Mouse (Mus musculus) spleen, adult 2 months (tissue): Measurements from ENCODE around the gene Ranbp10. TPM values are rescaled to one million over a fixed set of nuclear protein-coding genes. Genes with fewer than 3 reads are reported as not detected.

Experiments
- DNase-seq, 2 experiments: peaks; one replicate each; pipeline versions ENCODE4 v3.0.0 to v3.0.0-alpha.2; 2012 to 2021; ENCODE audit warnings: low spot score in 2 of 2, low read depth in 1 of 2
- H3K27ac ChIP-seq: fragments of 200-500 bp; 2 replicates; pipeline ENCODE4 v1.5.1; 2012; ENCODE audit warnings: low read length, inconsistent platforms; ENCODE audit not compliant: insufficient read depth
- H3K27me3 ChIP-seq: fragments of 200-500 bp; 2 replicates; pipeline ENCODE4 v1.6.1; 2012; ENCODE audit warnings: mild to moderate bottlenecking, moderate library complexity, low read length, inconsistent platforms; ENCODE audit not compliant: control insufficient read depth, insufficient read depth
- H3K36me3 ChIP-seq: fragments of 200-500 bp; 2 replicates; pipeline ENCODE4 v1.6.1; 2012; ENCODE audit warnings: mild to moderate bottlenecking, low read length, inconsistent platforms; ENCODE audit not compliant: control insufficient read depth, insufficient read depth
- H3K4me1 ChIP-seq: fragments of 200-500 bp; 2 replicates; pipeline ENCODE4 v1.6.1; 2011; ENCODE audit warnings: inconsistent platforms; ENCODE audit not compliant: control insufficient read depth, insufficient read depth, insufficient read length
- H3K4me3 ChIP-seq: fragments of 200-500 bp; 2 replicates; pipeline ENCODE4 v1.5.1; 2011; ENCODE audit warnings: mild to moderate bottlenecking, inconsistent platforms; ENCODE audit not compliant: insufficient read depth, insufficient read length; ENCODE audit errors: extremely low read depth
- CTCF ChIP-seq: fragments of 200-500 bp; IDR thresholded peaks from 2 replicates; pipeline ENCODE4 v1.5.1; 2011; ENCODE audit warnings: mild to moderate bottlenecking, inconsistent platforms; ENCODE audit not compliant: insufficient read depth, insufficient read length, insufficient replicate concordance; ENCODE audit errors: extremely low read depth
- POLR2A ChIP-seq: fragments of 200-500 bp; IDR thresholded peaks from 2 replicates; pipeline ENCODE4 v1.6.1; 2011; ENCODE audit warnings: low read depth, low read length, inconsistent platforms
- WGBS: fragments of 180-500 bp; shearing (Covaris S2); methylation state at CpG from one replicate; pipeline ENCODE4 v1.1.7; 2018; 5-methylcytosine and 5-hydroxymethylcytosine counted together
- polyA plus RNA-seq: library from polyadenylated mRNA; depleted of rRNA; stranded (reverse); fragments of >200 nt; gene quantifications from 2 replicates; pipeline ENCODE4 v1.2.3, GENCODE M21; 2012

Ranbp10 gene
- polyA plus RNA-seq, 1 experiment, result 59.9 TPM

GRCm38 (mm10) chr8:105858495-105858894, 31.3 kb upstream of the Ranbp10 start:
- peaks cover 14% of the 10 kb centered on the region for H3K4me1 ChIP-seq

GRCm38 (mm10) chr8:105856168-105856835, 29.2 kb upstream of the Ranbp10 start:
- DNase-seq, result no peak
- Histone ChIP-seq H3K27ac (no peak overlapping the region), H3K4me3 (peak overlapping the region; percentile 95), H3K4me1 (peaks cover 12% of the 10 kb centered on the region), H3K27me3 (no peaks in the 10 kb centered on the region), H3K36me3 (no peaks in the 10 kb centered on the region)
- TF ChIP-seq POLR2A (no peak), CTCF (no peak)
- WGBS, result 34% methylated on average over 15 of the region's 15 CpGs

More at GRCm38 (mm10) chr8:105858495-105858894, 31.3 kb upstream of the Ranbp10 start:
- no peak overlapping the region for H3K27ac ChIP-seq
- no peaks in the 10 kb centered on the region for H3K27me3 ChIP-seq
- WGBS, result 73% methylated on average over 5 of the region's 5 CpGs
- DNase-seq, result no peak
- H3K4me3 ChIP-seq, result no peak overlapping the region
- no peak for TF ChIP-seq POLR2A
- no peak for TF ChIP-seq CTCF
- no peaks in the 10 kb centered on the region for H3K36me3 ChIP-seq

DNA sequence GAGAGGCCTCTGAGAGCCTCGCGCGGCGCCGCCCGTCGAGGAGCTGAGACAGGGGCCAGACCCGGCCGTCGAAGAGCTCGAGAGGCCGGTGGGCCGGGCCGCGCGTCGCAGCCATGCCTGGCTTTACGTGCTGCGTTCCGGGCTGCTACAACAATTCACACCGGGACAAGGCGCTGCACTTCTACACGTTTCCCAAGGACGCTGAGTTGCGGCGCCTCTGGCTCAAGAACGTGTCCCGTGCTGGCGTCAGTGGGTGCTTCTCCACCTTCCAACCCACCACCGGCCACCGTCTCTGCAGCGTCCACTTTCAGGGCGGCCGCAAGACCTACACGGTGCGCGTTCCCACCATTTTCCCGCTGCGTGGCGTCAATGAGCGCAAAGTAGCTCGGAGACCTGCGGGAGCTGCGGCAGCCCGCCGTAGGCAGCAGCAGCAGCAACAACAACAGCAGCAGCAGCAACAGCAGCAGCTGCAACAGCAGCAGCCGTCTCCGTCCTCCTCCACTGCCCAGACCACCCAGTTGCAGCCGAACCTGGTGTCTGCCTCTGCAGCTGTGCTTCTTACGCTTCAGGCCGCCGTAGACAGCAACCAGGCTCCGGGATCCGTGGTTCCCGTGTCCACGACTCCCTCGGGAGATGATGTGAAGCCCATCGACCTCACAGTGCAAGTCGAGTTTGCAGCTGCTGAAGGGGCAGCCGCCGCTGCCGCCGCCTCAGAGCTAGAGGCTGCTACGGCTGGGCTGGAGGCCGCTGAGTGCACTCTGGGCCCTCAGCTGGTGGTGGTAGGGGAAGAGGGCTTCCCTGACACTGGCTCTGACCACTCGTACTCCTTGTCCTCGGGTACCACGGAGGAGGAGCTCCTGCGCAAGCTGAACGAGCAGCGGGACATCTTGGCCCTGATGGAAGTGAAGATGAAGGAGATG, 28.4 kb upstream of the Ranbp10 start:
- no peaks in the 10 kb centered on the region for H3K36me3 ChIP-seq
- under 1% methylated on average over 71 of the region's 71 CpGs for WGBS
- peak in 1 of 2 experiments; percentile 19 for DNase-seq
- peak overlapping the region; percentile 42 for H3K27ac ChIP-seq
- no peak for TF ChIP-seq CTCF
- TF ChIP-seq POLR2A, result no peak
- peak overlapping the region; percentile 95 for H3K4me3 ChIP-seq
- H3K4me1 ChIP-seq, result peaks cover 9% of the 10 kb centered on the region; the same call in 1 of the 2 replicates
- no peaks in the 10 kb centered on the region for H3K27me3 ChIP-seq

DNA sequence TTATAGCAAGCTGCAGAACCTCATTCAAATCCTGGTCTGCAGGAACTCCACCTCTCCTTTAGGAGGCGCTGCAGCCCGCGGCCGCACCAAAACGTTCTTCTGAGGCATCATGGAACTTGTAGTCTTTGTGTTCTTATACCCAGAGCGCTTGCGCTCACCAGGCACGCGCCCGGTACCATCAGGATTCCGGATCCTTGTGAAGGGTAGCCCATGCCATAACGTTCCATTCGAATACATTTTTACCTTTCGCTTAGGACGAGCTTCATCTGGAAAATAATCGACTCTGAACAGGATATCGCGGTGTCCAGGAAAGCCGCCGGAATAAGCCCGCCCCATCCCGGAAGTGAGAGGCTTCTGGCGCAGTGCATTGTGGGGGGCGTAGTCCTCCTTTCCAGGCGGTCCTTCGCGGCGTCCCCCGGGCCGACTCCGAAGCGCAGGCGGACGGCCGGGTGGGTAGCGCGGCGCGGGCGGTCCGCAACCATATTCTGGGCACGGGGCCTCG, 27.6 kb upstream of the Ranbp10 start, which contains the start of gene Thap11:
TSS of gene Thap11 (plus strand) at position 418 of the 502 bp plus-strand sequence.
- under 1% methylated on average over 43 of the region's 43 CpGs for WGBS
- H3K36me3 ChIP-seq, result no peaks in the 10 kb centered on the region
- TF ChIP-seq CTCF, result peak; percentile 91
- peak; percentile 29; the same call in 1 of the 2 replicates for TF ChIP-seq POLR2A
- DNase-seq, result peak; percentile 87 to 94
- H3K27ac ChIP-seq, result peak within 1 kb of the TSS; percentile 88
- H3K27me3 ChIP-seq, result no peaks in the 10 kb centered on the region
- peaks cover 9% of the 10 kb centered on the region; the same call in 1 of the 2 replicates for H3K4me1 ChIP-seq
- peak within 1 kb of the TSS; percentile 95 for H3K4me3 ChIP-seq

- TF ChIP-seq POLR2A (no peak), CTCF (no peak)
- H3K4me1 ChIP-seq, result peaks cover 9% of the 10 kb centered on the region; the same call in 1 of the 2 replicates
- H3K4me3 ChIP-seq, result no peak overlapping the region
- H3K27ac ChIP-seq, result no peak overlapping the region
- 36% methylated on average over 8 of the region's 8 CpGs for WGBS
- H3K27me3 ChIP-seq, result no peaks in the 10 kb centered on the region
- DNase-seq, result no peak
- H3K36me3 ChIP-seq, result no peaks in the 10 kb centered on the region
Observed at GRCm38 (mm10) chr8:105854303-105854702, 27.2 kb upstream of the Ranbp10 start.

- Histone ChIP-seq H3K4me3 (no peak within 1 kb of the TSS), H3K27me3 (no peaks in the 10 kb centered on the region), H3K4me1 (peaks cover 9% of the 10 kb centered on the region; the same call in 1 of the 2 replicates), H3K27ac (no peak within 1 kb of the TSS), H3K36me3 (peaks cover 3% of the 10 kb centered on the region)
- DNase-seq, result no peak
- 92% methylated on average over 3 of the region's 3 CpGs for WGBS
- TF ChIP-seq CTCF (no peak), POLR2A (no peak)
Observed at GRCm38 (mm10) chr8:105853178-105853577, 26.0 kb upstream of the Ranbp10 start, which contains the start of gene Cenpt. TSS of gene Cenpt (minus strand) at chr8:105853278.
